Mouse (Mus musculus) layer of hippocampus, adult 18-20 months (tissue): ENCODE data around the gene Slc38a6. TPM values are rescaled to one million over a fixed set of nuclear protein-coding genes. Genes with fewer than 3 reads are reported as not detected.
A peak's percentile ranks its signal among the peaks of the same experiment; 100 is the strongest.

Experiments
- DNase-seq, 2 experiments: peaks; one replicate each; pipeline ENCODE4 v3.0.0; 2022; ENCODE audit warnings: low spot score in 2 of 2
- long read RNA-seq: library from polyadenylated mRNA; stranded (forward); transcript quantifications from one replicate; pipeline ENCODE4 v2.0.0, GENCODE M21; 2021
- total RNA-seq, 2 experiments: library from RNA; stranded (reverse); gene quantifications; 2 replicates each; pipeline ENCODE4 v1.2.3; 2021

The Slc38a6 gene
- total RNA-seq: 10 to 100 TPM; 11.2 to 11.7 TPM
- long read RNA-seq, partial matches to known transcripts: 1 of 1 reads
- long read RNA-seq, other reads (novel, unspliced or antisense): 0 of 1 reads

DNA sequence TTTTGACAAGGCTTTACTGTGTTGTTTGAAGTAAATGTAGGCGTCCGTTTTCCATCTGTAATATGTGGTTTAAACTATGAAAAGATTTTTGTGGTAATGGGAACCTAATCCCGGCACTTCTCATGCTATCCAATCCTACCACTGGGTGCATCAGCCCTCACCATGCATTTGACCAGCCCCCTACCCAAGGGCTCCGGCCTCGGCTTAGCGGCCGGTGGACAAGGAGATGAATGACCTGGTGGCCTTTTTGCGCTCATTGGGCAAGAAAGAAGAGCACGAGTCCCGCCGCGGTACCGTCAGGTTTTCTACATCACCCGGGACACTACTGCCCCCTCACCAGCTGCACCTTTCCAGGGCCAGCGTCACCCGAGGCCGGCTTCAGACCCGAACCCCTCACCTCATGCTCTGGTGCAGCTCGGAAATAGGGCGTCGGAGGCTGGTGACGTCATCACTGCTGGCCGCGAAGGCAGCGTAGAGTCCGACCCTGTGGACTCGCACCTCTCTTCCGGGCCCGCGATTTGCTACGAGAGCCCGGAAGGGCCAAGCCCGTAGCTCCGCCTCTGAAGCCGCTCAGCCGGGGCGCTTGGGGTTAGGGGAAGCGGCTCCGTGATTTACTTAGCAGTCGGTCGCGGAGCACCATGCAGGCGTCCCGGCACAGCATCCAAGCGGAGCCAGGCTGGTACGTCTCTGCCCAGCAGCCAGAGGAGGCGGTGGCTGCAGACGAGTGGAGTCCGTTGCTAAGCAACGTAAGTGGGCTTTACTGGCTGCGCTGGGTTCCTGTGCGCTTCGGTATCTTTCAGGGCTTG is at the start of gene Slc38a6, which contains the start of gene Trmt5:
Gene Slc38a6, plus strand, starts transcription at position 493 of the 806 bp plus-strand sequence.
Gene Trmt5, minus strand, starts transcription at position 424 of the 806 bp plus-strand sequence.
- peak; percentile 88 to 95 for DNase-seq

GRCm38 (mm10) chr12:73241960-73242359 is 44.6 kb upstream of the Slc38a6 start:
- peak; percentile 39 to 41 for DNase-seq

- DNase-seq: peak in 1 of 2 experiments; percentile 40
Measured at GRCm38 (mm10) chr12:73245687-73246086, 40.9 kb upstream of the Slc38a6 start.

DNA sequence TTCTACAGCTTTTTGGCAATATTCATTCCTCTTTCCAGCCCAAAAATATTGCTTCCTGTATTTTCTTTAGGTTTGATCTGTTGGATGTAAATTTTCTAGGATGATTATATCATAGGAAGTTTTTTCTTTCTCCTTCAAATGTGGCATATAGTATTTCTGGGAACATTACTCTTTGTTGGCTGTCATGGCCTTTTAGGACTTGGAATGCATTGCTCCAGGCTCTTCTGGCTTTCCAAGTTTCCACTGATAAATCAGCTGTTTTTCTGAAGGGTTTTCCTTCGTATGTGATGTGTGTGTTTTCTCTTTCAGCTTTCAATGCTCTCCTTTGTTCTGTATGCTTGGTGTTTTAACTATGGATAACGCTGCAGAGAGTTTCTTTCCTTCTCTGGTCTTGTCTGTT is 31.6 kb upstream of the Slc38a6 start:
- no peak for DNase-seq

- peak in 1 of 2 experiments; percentile 15 for DNase-seq
Measured at GRCm38 (mm10) chr12:73259269-73259668, 27.3 kb upstream of the Slc38a6 start.

GRCm38 (mm10) chr12:73260339-73260738 is 26.2 kb upstream of the Slc38a6 start:
- no peak for DNase-seq

GRCm38 (mm10) chr12:73265381-73265978 is 21.1 kb upstream of the Slc38a6 start:
- no peak for DNase-seq

DNA sequence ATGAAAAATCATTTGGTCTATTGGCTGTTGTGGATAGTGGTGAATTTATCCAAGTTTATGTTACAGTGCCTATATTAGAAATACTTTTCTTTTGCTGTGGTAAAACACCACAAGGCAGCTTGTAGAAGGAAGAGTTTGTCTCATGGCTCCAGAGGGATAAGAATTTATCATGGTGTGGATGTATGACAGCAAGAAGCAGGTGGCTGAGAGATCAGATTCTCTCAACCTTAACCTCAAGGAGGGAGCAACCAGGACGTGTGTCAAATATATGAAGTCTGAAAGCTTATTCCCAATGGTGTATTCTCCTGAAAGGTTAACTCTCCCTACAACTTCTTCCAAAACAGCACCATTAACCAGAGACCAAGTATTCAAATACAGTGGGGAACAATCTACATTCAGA is 20.0 kb upstream of the Slc38a6 start:
- DNase-seq: no peak

DNA sequence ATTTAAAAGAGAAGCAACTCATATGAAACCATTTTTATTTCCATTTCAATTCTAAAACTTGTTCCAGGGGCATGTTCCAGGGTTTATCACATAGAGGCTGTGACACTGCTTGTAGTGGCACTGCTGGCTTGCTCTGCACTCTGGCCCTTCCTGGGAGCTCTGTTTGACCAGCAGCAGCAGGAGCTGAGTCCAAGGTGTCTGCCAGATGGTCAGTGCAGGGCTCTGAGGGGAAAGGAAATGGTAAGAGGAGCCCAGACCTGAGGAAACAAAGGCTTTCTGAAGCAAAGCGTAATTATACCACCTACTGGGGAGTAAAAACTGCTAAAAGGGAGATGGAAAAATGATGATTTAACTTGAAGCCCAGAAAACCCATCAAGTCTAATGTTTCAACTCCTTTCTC is 18.1 kb upstream of the Slc38a6 start:
- no peak for DNase-seq

DNA sequence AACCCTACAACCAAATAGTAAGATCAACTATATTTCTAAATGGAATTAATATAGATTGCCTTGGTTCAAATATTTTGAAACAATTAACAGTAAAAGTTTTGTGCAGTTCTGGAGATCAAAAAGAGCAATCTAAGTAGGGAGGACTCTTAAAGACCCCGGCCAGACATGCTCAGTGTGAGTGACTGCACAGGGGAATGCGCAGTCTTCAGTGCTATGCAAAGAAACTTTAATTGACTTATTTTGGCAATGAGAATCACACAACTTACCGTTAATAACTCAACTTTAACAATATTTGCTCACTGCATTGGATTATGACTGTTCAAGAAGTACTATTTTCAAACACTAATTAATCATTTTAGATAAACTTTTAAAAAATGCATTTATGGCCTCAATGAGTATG is 17.0 kb upstream of the Slc38a6 start:
- no peak for DNase-seq

DNA sequence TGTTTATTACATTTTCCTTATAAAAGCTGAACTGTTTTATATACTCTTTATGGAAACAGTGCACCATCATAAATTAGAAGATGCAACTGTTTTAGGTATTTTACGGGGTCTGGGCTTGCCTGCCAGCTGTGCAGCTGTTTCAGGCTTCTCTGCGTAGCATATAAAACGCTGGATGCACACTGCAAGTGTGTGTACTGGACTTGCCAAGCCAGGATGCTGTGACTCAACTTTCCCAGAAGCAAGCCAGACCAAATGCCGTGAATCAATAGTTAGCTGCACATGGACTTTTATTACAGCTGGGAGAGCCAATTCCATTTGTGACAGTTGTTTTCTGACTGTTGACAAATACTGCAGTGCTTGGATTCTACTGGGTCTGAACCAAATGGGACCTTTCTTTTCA is 16.6 kb upstream of the Slc38a6 start:
- DNase-seq: no peak

DNA sequence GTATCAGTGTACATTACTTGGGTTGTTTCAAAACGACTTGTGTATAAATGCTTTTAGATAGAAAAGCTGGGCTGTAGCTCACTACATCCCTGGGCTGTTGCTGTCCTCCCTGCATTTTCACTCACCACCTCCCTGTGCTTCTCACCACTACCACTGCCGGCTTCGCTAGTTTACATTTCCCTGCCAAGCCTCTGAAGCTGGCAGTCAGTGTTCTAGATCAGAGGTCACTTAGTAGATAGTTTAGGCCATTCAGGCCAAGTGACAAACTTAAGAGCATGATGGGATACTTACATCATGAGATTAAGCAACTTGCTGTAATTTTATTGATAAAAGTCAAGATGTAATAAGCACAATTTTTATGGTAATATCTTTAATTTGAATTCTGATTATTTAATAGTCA is 11.7 kb upstream of the Slc38a6 start:
- DNase-seq: no peak

DNA sequence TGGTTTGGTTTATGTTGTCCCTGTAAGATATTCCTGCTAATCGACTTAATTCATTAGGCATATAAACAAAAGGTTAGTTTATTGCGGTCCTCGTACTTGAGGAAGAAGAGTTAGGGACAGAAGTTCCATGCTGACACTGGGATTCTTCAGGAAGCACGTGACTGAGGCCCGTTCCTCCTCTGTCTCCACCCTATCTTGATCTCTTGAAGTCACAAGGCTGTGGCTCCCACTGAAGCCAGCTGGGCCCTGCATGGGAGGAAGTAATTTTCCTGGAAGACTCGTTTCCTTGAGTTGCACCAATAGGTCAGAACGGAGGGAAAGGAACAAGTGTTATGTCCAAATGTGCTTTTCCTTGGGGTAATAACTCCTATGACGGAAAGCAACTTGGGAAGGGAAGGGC is 1.0 kb downstream of the Slc38a6 start:
- DNase-seq: no peak

- no peak for DNase-seq
Measured at GRCm38 (mm10) chr12:73288626-73289025, 2.0 kb downstream of the Slc38a6 start.

- no peak for DNase-seq
Measured at GRCm38 (mm10) chr12:73294884-73295283, 8.3 kb downstream of the Slc38a6 start.

GRCm38 (mm10) chr12:73295505-73296140 is 9.0 kb downstream of the Slc38a6 start:
- DNase-seq: no peak

GRCm38 (mm10) chr12:73298621-73299020 is 12.0 kb downstream of the Slc38a6 start:
- no peak for DNase-seq

GRCm38 (mm10) chr12:73300531-73300930 is 14.0 kb downstream of the Slc38a6 start:
- DNase-seq: no peak

GRCm38 (mm10) chr12:73304636-73305035 is 18.1 kb downstream of the Slc38a6 start:
- no peak for DNase-seq

GRCm38 (mm10) chr12:73307750-73308149 is 21.2 kb downstream of the Slc38a6 start:
- no peak for DNase-seq

DNA sequence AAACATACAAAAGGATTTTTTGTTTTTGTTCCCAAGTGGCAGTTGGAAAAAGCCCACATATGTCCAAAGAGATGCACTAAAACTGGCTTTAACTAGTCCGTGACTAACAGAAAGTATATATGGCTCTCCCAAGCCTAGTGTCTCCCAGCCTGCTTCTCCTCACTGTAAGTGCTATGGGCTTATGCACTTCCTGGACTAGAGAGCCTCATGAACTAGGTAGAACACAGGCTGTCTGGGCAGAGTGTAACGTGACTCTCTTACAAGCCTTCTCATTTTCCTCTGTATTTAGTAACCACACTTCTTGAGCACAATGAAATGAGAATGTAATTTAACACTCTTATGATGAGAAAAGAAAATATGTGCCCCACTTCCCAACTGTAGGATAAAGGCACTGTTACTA is 22.1 kb downstream of the Slc38a6 start:
- no peak for DNase-seq
